Mouse (Mus musculus) mature B cell (primary cell): Measurements from ENCODE around the gene Lrrc8a.

ENCODE experiments used
- in situ Hi-C: fragments of 300-500 bp; cut with MboI; formaldehyde crosslinking; loops from 2 replicates; pipeline ENCODE4 v1.14.3; 2019

The Lrrc8a gene

GRCm38 (mm10) chr2:30261064-30261736, 23.7 kb downstream of the Lrrc8a start:
- in situ Hi-C loops = no loop called here

- in situ Hi-C loops = no loop called here
These were observed 24.7 kb downstream of the Lrrc8a start for GRCm38 (mm10) chr2:30261921-30262839.

GRCm38 (mm10) chr2:30262840-30263441, 25.4 kb downstream of the Lrrc8a start:
- in situ Hi-C loops = no loop called here

GRCm38 (mm10) chr2:30263811-30264210, 26.3 kb downstream of the Lrrc8a start:
- in situ Hi-C loops = no loop called here

- in situ Hi-C loops = no loop called here
These were observed 27.4 kb downstream of the Lrrc8a start for GRCm38 (mm10) chr2:30264671-30265519.

GRCm38 (mm10) chr2:30265767-30266253, 28.3 kb downstream of the Lrrc8a start, which contains the start of gene Phyhd1:
TSS of gene Phyhd1 (plus strand) at chr2:30266203.
- in situ Hi-C loops = no loop called here

GRCm38 (mm10) chr2:30266392-30266941, 29.0 kb downstream of the Lrrc8a start:
- in situ Hi-C loops = no loop called here

GRCm38 (mm10) chr2:30267466-30267865, 30.0 kb downstream of the Lrrc8a start:
- in situ Hi-C loops = no loop called here

GRCm38 (mm10) chr2:30268371-30268770, 30.9 kb downstream of the Lrrc8a start:
- in situ Hi-C loops = no loop called here

GRCm38 (mm10) chr2:30269241-30269990, 31.9 kb downstream of the Lrrc8a start:
- in situ Hi-C loops = no loop called here

- in situ Hi-C loops = no loop called here
These were observed 32.6 kb downstream of the Lrrc8a start for GRCm38 (mm10) chr2:30270134-30270533.

- in situ Hi-C loops = no loop called here
These were observed 43.2 kb downstream of the Lrrc8a start, which contains the start of gene Gm28038 for GRCm38 (mm10) chr2:30280743-30281142. TSS of gene Gm28038 (plus strand) at chr2:30281043.

- in situ Hi-C loops = no loop called here
These were observed 44.1 kb downstream of the Lrrc8a start for GRCm38 (mm10) chr2:30281651-30282050.

- in situ Hi-C loops = no loop called here
These were observed 45.7 kb downstream of the Lrrc8a start for GRCm38 (mm10) chr2:30283193-30283592.

- in situ Hi-C loops = no loop called here
These were observed 47.5 kb downstream of the Lrrc8a start for GRCm38 (mm10) chr2:30285004-30285403.

GRCm38 (mm10) chr2:30285416-30286181, 48.1 kb downstream of the Lrrc8a start:
- in situ Hi-C loops = no loop called here

- in situ Hi-C loops = no loop called here
These were observed 48.9 kb downstream of the Lrrc8a start, which contains the start of the genes Dolk and Nup188 for GRCm38 (mm10) chr2:30286192-30287026. TSS of gene Dolk (minus strand) at chr2:30286334. TSS of gene Nup188 (plus strand) at chr2:30286397.

- in situ Hi-C loops = no loop called here
These were observed 49.5 kb downstream of the Lrrc8a start for GRCm38 (mm10) chr2:30287027-30287373.

GRCm38 (mm10) chr2:30299525-30299924, 62.0 kb downstream of the Lrrc8a start:
- in situ Hi-C loops = no loop called here
